Mouse (Mus musculus) hindbrain, embryonic 10.5 days (tissue): Measurements from ENCODE around the gene Paqr9. TPM values are rescaled to one million over a fixed set of nuclear protein-coding genes. Genes with fewer than 3 reads are reported as not detected.
"Not testable (repeated sequence)": the region's sequence is repeated elsewhere in the genome, so short reads cannot be mapped to it uniquely, and the experiment has no call there.

ENCODE experiments used
- DNase-seq: peaks from one replicate; pipeline ENCODE4 v3.0.0-alpha.2; 2017; ENCODE audit warnings: low spot score
- H3K27ac ChIP-seq: fragments of 300-500 bp; sonication (generic); 2 replicates; pipeline ENCODE4 v1.5.1; 2016; ENCODE audit warnings: mild to moderate bottlenecking, moderate library complexity
- H3K27me3 ChIP-seq: fragments of 300-500 bp; sonication (generic); 2 replicates; pipeline ENCODE4 v1.6.1; 2016; ENCODE audit warnings: mild to moderate bottlenecking; ENCODE audit not compliant: poor library complexity, insufficient read depth, severe bottlenecking
- H3K36me3 ChIP-seq: fragments of 300-500 bp; sonication (generic); 2 replicates; pipeline ENCODE4 v1.6.1; 2016; ENCODE audit warnings: mild to moderate bottlenecking, moderate library complexity
- H3K4me1 ChIP-seq: fragments of 300-500 bp; sonication (generic); replicated peaks from 2 replicates; pipeline ENCODE4 v1.6.1; 2016; ENCODE audit warnings: mild to moderate bottlenecking
- H3K4me3 ChIP-seq: fragments of 300-500 bp; sonication (generic); 2 replicates; pipeline ENCODE4 v1.5.1; 2016; ENCODE audit warnings: mild to moderate bottlenecking, moderate library complexity
- H3K9me3 ChIP-seq: fragments of 300-500 bp; sonication (generic); 2 replicates; pipeline ENCODE4 v1.6.1; 2016; ENCODE audit warnings: mild to moderate bottlenecking, moderate library complexity
- WGBS: fragments of 180-500 bp; shearing (Covaris S2); methylation state at CpG from one replicate; pipeline ENCODE4 v1.1.7; 2016; 5-methylcytosine and 5-hydroxymethylcytosine counted together
- polyA plus RNA-seq: library from polyadenylated mRNA; unstranded; fragments of >200 nt; fragmentation: Nextera tagmentation; extraction: Ambion mirVana; gene quantifications from 2 replicates; pipeline ENCODE4 v1.2.1, GENCODE M21; 2016

The Paqr9 gene
- 0.14 and 0.18 TPM in 2 replicates for polyA plus RNA-seq

DNA sequence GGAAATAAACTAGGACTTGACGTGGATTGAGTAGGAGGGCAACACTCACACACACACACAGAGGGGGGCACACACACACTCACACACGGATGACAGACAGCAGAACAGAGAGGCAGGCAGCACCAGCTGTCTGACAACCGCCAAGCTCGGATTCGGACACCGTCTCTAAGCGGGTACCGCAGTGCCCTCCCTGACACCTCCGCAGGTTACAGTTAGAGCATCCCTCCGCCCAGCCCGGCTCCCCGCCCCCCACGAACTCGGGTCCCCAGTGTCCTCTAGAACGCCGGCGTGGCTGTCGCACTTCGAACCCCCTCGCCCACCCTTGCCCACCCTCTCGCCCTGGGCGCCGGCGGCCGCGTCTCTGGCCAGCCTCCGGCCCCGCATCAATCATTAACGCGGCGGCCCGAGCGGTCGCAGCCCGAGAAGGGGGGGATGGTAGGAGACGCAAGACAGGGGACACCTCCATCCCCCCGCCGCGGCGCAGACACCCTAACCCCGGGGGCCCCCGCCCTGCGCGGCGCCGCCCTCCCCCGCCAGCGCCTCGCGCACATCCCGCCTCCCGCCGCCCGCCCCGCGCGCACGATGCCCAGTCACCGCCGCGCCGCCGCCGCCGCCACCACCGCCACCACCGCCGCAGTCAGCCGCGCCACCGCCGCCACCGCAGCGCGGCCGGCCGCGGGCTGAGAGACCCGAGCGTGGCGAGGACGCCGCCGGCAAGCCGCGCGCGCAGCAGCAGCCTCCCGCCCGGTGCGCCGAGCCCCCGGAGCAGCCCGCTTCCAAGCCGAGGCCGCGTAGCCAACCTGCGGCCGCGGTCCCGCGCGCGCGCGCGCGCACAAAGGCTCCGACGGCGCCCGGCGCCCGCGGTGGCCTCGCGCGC lies at the start of gene Paqr9:
Gene Paqr9 (plus strand): TSS at position 599 of the 877 bp plus-strand sequence.
- 4% methylated on average over 99 of the region's 118 CpGs for WGBS
- peak within 1 kb of the TSS; percentile 69 for H3K4me3 ChIP-seq
- no peaks in the 10 kb centered on the region for H3K36me3 ChIP-seq
- H3K27me3 ChIP-seq = peaks cover 97% of the 10 kb centered on the region
- H3K9me3 ChIP-seq = no peaks in the 10 kb centered on the region
- H3K27ac ChIP-seq = peak within 1 kb of the TSS; percentile 81
- DNase-seq = peak; percentile 53
- H3K4me1 ChIP-seq = peaks cover 19% of the 10 kb centered on the region

- 11% methylated on average over 21 of the region's 21 CpGs for WGBS
- H3K4me1 ChIP-seq = peaks cover 21% of the 10 kb centered on the region
- peaks cover 12% of the 10 kb centered on the region; the same call in 1 of the 2 replicates for H3K36me3 ChIP-seq
- H3K4me3 ChIP-seq = peak overlapping the region; percentile 97
- peak overlapping the region; percentile 98 for H3K27ac ChIP-seq
- no peaks in the 10 kb centered on the region for H3K9me3 ChIP-seq
- H3K27me3 ChIP-seq = no peaks in the 10 kb centered on the region
- no peak for DNase-seq
Observed at GRCm38 (mm10) chr9:95510693-95511404, 48.6 kb upstream of the Paqr9 start.

GRCm38 (mm10) chr9:95511472-95512330 lies 47.8 kb upstream of the Paqr9 start, which contains the start of gene U2surp:
Gene U2surp (minus strand): TSS chr9:95511996.
- Histone ChIP-seq H3K27ac (peak within 1 kb of the TSS; percentile 98), H3K9me3 (no peaks in the 10 kb centered on the region), H3K4me1 (peaks cover 21% of the 10 kb centered on the region), H3K4me3 (peak within 1 kb of the TSS; percentile 97), H3K27me3 (no peaks in the 10 kb centered on the region), H3K36me3 (peaks cover 12% of the 10 kb centered on the region; the same call in 1 of the 2 replicates)
- under 1% methylated on average over 74 of the region's 74 CpGs for WGBS
- peak; percentile 96 for DNase-seq

GRCm38 (mm10) chr9:95512331-95513030 lies 47.0 kb upstream of the Paqr9 start:
- H3K4me1 ChIP-seq = peaks cover 21% of the 10 kb centered on the region
- DNase-seq = peak; percentile 4
- no peaks in the 10 kb centered on the region for H3K27me3 ChIP-seq
- peaks cover 12% of the 10 kb centered on the region; the same call in 1 of the 2 replicates for H3K36me3 ChIP-seq
- H3K4me3 ChIP-seq = peak overlapping the region; percentile 97
- 27% methylated on average over 15 of the region's 15 CpGs for WGBS
- peak overlapping the region; percentile 98 for H3K27ac ChIP-seq
- H3K9me3 ChIP-seq = no peaks in the 10 kb centered on the region

GRCm38 (mm10) chr9:95513776-95514175 lies 45.7 kb upstream of the Paqr9 start:
- WGBS = 96% methylated on average over 2 of the region's 2 CpGs
- H3K36me3 ChIP-seq = peaks cover 2% of the 10 kb centered on the region; the same call in 1 of the 2 replicates
- no peaks in the 10 kb centered on the region for H3K9me3 ChIP-seq
- no peak overlapping the region for H3K27ac ChIP-seq
- H3K27me3 ChIP-seq = no peaks in the 10 kb centered on the region
- DNase-seq = no peak
- no peak overlapping the region for H3K4me3 ChIP-seq
- peaks cover 21% of the 10 kb centered on the region for H3K4me1 ChIP-seq

- WGBS = 92% methylated on average over 3 of the region's 3 CpGs
- H3K27ac ChIP-seq, H3K36me3 ChIP-seq, H3K4me3 ChIP-seq, H3K9me3 ChIP-seq, H3K27me3 ChIP-seq, DNase-seq: not testable (repeated sequence)
- peaks cover 21% of the 10 kb centered on the region for H3K4me1 ChIP-seq
Observed at GRCm38 (mm10) chr9:95514361-95514760, 45.1 kb upstream of the Paqr9 start.

- no peaks in the 10 kb centered on the region for H3K4me1 ChIP-seq
- H3K9me3 ChIP-seq = no peaks in the 10 kb centered on the region
- H3K36me3 ChIP-seq = no peaks in the 10 kb centered on the region
- H3K27ac ChIP-seq = no peak overlapping the region
- H3K4me3 ChIP-seq = no peak overlapping the region
- no peak for DNase-seq
- no peaks in the 10 kb centered on the region for H3K27me3 ChIP-seq
- WGBS = 90% methylated on average over 5 of the region's 5 CpGs
Observed at GRCm38 (mm10) chr9:95520563-95520962, 38.9 kb upstream of the Paqr9 start.

- Histone ChIP-seq H3K4me3 (no peak overlapping the region), H3K9me3 (no peaks in the 10 kb centered on the region), H3K27me3 (no peaks in the 10 kb centered on the region), H3K36me3 (no peaks in the 10 kb centered on the region), H3K4me1 (no peaks in the 10 kb centered on the region), H3K27ac (no peak overlapping the region)
- no peak for DNase-seq
- 93% methylated on average over 8 of the region's 8 CpGs for WGBS
Observed at GRCm38 (mm10) chr9:95521031-95521430, 38.4 kb upstream of the Paqr9 start.

- 52% methylated on average over 10 of the region's 10 CpGs for WGBS
- H3K4me3 ChIP-seq = no peak overlapping the region
- no peaks in the 10 kb centered on the region for H3K9me3 ChIP-seq
- peak; percentile 10 for DNase-seq
- H3K36me3 ChIP-seq = no peaks in the 10 kb centered on the region
- H3K27me3 ChIP-seq = no peaks in the 10 kb centered on the region
- H3K27ac ChIP-seq = no peak overlapping the region
- no peaks in the 10 kb centered on the region for H3K4me1 ChIP-seq
Observed at GRCm38 (mm10) chr9:95521566-95521965, 37.9 kb upstream of the Paqr9 start.

DNA sequence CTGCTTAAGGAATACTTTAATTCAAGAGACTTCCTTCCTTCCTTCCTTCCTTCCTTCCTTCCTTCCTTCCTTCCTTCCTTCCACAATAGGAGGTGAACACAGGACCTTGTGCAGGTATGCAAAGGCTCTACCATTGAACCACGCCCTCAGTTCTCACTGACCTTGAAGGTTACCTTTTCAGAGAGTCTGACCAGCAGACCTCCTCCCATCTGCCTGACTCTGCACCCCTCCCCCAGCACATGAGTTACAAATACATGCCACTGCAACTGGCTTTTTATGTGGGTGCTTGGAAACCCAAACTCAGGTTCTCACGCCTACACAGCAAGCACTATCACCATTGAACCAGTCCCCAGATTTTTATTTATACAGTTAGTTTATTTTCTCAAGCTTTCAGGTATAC lies 36.9 kb upstream of the Paqr9 start:
- Histone ChIP-seq H3K27ac (no peak overlapping the region), H3K4me1 (no peaks in the 10 kb centered on the region), H3K9me3 (no peaks in the 10 kb centered on the region), H3K27me3 (no peaks in the 10 kb centered on the region), H3K36me3 (no peaks in the 10 kb centered on the region), H3K4me3 (no peak overlapping the region)
- no peak for DNase-seq
- 91% methylated on average over 2 of the region's 2 CpGs for WGBS

GRCm38 (mm10) chr9:95525376-95525775 lies 34.1 kb upstream of the Paqr9 start:
- 85% methylated on average over 6 of the region's 6 CpGs for WGBS
- no peaks in the 10 kb centered on the region for H3K27me3 ChIP-seq
- H3K27ac ChIP-seq = no peak overlapping the region

DNA sequence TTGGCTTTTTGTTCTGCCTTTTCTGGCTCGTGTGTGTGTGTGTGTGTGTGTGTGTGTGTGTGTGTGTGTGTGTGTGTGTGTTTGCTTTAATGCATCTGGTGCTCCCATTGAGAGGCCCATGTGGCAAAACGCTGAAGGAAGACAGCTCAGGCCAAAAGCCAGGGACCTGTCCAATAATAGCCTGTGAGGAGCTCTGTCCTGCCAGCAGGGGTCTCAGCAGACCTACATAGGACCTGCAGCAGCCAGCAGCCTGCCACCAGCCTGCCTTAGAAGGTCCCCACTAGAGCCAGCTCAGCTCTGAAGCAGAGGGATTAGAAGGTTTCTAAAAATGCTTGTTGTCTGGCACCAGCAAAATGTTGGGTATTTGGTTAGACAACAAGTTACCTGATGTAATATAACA lies 33.5 kb upstream of the Paqr9 start:
- Histone ChIP-seq H3K9me3 (no peaks in the 10 kb centered on the region), H3K4me3 (no peak overlapping the region), H3K36me3 (no peaks in the 10 kb centered on the region), H3K4me1 (no peaks in the 10 kb centered on the region), H3K27me3 (no peaks in the 10 kb centered on the region), H3K27ac (no peak overlapping the region)
- DNase-seq = peak; percentile 22
- 57% methylated on average over 2 of the region's 2 CpGs for WGBS

More at GRCm38 (mm10) chr9:95525376-95525775, 34.1 kb upstream of the Paqr9 start:
- DNase-seq = no peak
- H3K4me3 ChIP-seq = no peak overlapping the region
- no peaks in the 10 kb centered on the region for H3K9me3 ChIP-seq
- no peaks in the 10 kb centered on the region for H3K36me3 ChIP-seq
- no peaks in the 10 kb centered on the region for H3K4me1 ChIP-seq
